Mouse (Mus musculus): Measurements from ENCODE around the gene Lyzl4. TPM values are rescaled to one million over a fixed set of nuclear protein-coding genes. Genes with fewer than 3 reads are reported as not detected.
"Not testable (repeated sequence)": the region's sequence is repeated elsewhere in the genome, so short reads cannot be mapped to it uniquely, and the experiment has no call there.

The Lyzl4 gene
- total RNA-seq, 2 experiments from 2014 or later, result not detected

DNA sequence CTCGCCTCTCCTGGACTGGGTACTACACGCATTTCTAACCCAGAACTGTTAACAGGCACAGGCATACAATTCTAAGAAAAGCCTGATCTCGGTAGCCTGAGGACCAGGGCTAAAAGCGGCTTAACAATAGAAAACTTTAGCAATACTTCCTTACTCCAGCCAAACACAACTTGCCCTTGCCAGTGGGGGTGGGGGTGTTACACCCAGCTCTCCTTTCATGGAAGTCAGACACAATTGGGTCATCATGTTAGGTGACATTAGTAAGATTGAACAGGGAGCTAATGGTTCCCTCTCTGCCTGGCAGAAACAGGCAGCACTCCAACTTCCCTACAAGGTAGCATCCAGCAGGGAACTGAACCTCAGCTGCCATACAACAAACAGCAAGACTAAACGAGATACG is 32.5 kb downstream of the Lyzl4 start:
- no peak for DNase-seq (ENCODE audit: low spot score)
- intact Hi-C loops (cut with DNase I), result no loop called here

GRCm38 (mm10) chr9:121606498-121607096 is 35.3 kb downstream of the Lyzl4 start:
- intact Hi-C loops (cut with DNase I), result no loop called here

DNA sequence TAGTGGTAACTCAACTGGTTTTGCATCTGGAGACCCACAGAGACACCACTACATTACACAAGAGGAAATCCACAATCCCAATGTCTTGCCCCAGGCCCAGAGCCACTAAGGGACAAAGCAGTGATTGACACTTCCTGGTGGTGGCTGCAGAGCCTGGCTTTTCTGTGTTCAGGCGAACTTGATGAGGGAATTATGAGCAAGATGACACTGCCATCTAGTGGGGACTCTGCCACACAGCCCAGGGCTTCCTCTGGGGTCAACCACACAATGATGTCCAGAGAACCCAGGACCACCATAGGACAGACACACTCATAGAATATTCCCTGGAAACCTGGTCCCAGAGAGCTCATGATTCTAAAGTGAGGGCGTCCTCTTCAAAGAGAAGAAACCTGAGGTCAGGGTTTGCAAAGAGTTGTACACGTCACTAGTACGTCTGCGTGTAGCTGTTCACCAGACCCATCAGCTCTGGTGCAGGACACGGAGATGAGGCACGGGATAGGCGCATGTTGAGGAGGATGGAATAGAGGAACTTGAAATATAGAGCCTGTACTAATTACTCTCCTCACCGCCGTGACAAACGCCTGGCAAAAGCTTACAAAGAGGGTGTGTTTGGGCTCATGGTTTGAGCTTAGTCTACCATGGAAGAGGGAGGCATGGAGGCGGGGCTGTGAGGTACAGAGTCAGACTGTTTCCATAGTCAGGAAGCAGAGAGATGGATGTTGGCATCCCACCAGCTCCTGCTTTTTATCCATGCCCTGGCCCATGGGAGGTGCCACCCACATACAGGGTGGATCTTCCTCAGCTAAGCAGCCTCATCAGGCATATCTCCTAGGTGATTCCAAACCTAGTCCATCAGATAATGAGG is 36.2 kb downstream of the Lyzl4 start:
- DNase-seq (ENCODE audit: low spot score), result peak; percentile 40
- intact Hi-C loops (cut with DNase I), result loop anchor here (1.0 to 2.0 kb wide), 3 partner anchors 126 to 357 kb away; no protein-coding TSS in a partner anchor

More at GRCm38 (mm10) chr9:121606498-121607096, 35.3 kb downstream of the Lyzl4 start:
- no peak for DNase-seq (ENCODE audit: low spot score)

DNA sequence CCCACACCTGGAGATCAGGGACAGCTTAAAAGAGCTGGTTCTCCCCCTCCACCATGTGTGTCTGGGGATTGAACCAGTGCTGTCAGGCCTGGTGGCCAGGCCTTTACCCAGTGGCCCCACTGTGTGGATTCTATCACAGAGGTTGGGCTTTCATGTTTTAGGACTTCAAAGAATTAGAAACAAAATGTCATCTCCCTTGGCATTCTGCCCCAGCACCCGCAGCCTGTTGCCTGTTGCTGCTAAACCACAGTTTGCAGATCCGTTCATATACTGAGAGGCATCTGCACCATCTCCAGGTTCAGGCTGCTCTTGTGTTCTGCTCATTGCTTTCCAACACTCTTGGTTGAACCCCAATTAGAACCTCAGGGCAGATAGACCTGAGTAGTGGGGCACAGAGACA is 39.5 kb downstream of the Lyzl4 start:
- no peak for DNase-seq (ENCODE audit: low spot score)
- intact Hi-C loops (cut with DNase I), result no loop called here

DNA sequence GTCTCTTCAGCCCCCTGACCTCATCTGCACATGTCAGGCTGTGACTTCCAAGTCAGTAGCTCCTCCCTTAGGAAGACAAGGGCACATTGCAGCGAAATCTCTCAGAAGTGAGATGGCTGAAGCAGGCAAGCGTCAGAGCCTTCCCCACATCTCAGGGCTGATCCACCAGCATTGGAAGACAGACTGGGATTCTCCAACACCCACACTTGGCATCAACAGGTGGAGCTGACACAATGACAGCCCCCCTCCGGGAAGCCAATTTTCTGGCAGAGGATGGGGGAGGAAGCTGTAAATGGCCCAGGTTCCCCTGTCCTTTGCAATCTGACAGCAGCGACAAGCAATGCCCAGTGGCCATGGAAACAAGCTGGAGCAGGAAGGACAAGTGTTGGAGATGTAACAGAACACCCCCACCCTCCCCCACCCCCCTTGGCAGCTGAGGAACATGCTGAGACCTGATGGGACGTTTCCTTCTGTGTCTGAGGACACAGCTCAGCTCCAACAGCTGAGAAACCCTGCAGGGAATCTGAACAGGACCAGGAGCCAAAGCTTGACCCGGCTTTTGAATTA is 41.0 kb downstream of the Lyzl4 start:
- intact Hi-C loops (cut with DNase I), result no loop called here

DNA sequence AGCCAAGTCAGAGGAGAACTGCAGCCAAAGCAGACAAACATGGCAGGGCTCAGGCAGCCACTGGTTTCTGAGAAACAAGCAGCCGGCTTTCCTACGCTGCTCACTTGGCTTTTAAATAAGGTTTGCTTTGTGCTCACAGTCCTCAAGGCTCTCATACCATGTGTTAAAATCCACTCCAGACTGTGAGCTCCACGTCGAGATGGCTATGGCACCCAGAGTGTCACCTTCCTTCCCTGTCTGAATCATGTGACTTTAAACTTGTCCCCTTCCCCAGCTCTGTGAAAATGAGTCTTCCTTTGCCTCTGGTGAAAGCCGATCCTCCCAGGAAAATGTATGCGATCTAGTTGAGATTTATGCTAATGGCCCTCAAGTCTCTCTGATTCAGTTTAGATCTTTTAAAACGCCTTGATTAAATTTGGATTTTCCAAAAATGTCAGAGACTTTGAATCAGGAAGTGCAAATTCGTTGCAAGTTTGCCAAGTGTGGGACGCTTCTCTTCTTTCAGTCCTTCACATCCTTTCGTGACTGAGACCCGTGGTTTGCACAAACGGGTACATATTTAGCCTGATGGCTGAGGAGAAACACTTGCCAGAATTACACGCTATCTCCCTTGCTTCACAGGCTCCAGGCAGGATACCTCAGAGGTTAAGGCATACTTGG is 41.6 kb downstream of the Lyzl4 start:
- DNase-seq (ENCODE audit: low spot score), result no peak
- intact Hi-C loops (cut with DNase I), result no loop called here

More for the DNA sequence above, 41.0 kb downstream of the Lyzl4 start:
- no peak for DNase-seq (ENCODE audit: low spot score)

DNA sequence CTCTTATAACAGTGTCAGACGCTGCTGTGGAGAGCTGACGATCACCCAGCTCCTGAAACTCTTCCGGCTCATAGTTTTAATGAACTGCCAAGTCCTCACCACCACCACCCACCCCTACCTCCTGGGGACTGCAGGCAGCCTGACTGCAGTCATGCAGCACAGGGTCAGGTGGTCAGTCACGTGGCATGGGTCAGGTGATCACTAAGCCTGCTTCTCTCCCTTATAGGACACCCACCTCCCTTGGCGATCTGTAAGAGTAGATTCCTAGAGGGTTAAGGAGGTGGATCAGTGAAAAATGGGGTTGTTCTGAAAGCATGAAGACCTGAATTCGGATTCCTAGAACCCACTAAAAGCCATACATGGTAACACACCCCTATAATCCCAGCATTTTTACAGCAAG is 42.3 kb downstream of the Lyzl4 start:
- intact Hi-C loops (cut with DNase I), result no loop called here
- DNase-seq (ENCODE audit: low spot score), result no peak

- no peak for DNase-seq (ENCODE audit: low spot score)
- intact Hi-C loops (cut with DNase I), result no loop called here
Observed at GRCm38 (mm10) chr9:121598106-121598505, 43.8 kb downstream of the Lyzl4 start.

DNA sequence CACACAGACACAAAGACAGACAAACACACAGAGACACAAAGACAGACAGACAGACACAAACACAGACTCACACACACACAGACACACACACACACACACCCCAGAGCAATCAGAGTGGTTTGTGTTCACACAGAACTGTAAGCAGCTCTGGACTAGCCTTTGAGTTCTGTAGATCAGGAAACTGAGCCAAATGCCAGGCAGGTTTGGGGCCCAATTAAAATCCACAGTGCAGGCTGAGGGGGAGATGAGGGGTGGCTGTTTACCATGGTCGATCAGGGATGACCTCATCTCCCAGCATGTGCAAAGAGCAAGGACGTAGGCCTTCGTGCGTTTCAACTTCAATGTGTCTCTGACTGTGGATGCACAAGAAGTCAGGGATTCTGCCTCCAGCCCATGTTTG is 47.1 kb downstream of the Lyzl4 start:
- no peak for DNase-seq (ENCODE audit: low spot score)
- intact Hi-C loops (cut with DNase I), result no loop called here

GRCm38 (mm10) chr9:121593768-121594167 is 48.1 kb downstream of the Lyzl4 start:
- intact Hi-C loops (cut with DNase I); DNase-seq (ENCODE audit: low spot score): not testable (repeated sequence)

DNA sequence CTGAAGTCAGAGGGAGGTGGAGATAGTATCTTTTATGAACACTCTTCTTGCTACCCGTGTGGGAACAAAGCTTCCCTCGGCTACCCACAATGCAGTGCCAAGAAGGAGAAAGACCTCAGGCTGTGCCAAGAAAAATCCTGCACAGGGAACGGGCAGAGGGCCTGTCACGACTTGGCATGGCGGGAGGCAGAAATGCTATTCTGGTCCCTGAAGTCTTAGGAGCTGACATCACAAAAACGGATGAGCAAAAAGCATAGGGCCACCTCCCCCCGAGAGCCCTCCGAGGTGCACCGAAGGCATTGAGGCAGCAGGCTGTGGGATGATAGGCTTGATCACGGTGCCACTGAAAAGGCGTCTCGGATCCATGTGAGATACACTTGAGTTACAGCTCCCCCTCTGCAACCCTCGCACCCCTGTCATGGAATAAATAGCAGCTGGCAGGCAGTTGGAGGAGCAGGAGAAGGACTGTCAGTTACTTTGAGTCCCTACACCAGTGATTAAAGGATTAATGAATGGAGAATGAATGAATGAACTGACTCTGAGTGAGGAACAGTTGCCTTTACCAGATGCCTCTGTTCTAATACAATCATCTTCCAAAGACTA is 48.8 kb downstream of the Lyzl4 start:
- intact Hi-C loops (cut with DNase I), result no loop called here
- DNase-seq (ENCODE audit: low spot score), result no peak

GRCm38 (mm10) chr9:121589533-121589932 is 52.4 kb downstream of the Lyzl4 start:
- DNase-seq (ENCODE audit: low spot score), result no peak
- intact Hi-C loops (cut with DNase I), result no loop called here

DNA sequence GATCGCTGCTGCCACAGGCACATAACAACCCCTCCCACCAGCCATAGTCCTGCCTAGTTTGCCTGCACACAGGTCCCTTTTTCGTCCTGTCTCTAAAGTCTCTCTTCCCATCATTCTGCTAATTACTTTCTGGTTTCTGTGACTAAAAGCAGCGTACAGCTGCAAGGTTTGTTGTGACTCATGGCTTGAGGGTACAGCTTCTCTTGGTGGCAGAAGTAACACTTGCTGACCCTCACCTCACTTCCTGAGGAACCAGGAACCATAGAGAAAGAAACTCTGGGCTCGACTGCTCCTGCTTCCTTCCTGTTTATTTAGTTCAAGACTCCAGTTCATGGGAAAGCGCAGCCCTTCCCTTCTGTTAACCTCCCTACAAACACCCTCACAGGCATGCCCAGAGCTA is 67.5 kb downstream of the Lyzl4 start:
- DNase-seq (ENCODE audit: low spot score), result no peak
- intact Hi-C loops (cut with DNase I), result no loop called here

DNA sequence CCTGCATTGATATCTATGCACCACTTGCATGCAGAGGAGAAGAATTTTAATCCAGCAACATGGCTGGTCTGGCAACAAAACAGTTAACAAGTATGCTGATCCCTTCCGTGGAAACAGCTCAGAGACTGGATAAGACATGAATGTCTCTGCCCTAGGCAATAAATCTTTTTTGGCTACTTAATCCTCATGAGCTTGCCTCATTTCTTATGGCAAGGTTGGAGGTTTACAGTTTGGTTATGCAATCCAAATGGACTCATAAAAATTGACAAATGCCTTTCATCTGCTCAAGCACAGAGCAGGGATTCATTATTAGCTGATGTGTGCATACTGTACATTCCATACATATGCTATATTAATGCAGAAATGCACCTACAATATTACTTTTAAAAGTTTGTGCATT is 73.4 kb downstream of the Lyzl4 start:
- DNase-seq (ENCODE audit: low spot score), result no peak
- intact Hi-C loops (cut with DNase I), result no loop called here

GRCm38 (mm10) chr9:121566387-121566786 is 75.5 kb downstream of the Lyzl4 start:
- intact Hi-C loops (cut with DNase I), result no loop called here
- DNase-seq (ENCODE audit: low spot score), result no peak

DNA sequence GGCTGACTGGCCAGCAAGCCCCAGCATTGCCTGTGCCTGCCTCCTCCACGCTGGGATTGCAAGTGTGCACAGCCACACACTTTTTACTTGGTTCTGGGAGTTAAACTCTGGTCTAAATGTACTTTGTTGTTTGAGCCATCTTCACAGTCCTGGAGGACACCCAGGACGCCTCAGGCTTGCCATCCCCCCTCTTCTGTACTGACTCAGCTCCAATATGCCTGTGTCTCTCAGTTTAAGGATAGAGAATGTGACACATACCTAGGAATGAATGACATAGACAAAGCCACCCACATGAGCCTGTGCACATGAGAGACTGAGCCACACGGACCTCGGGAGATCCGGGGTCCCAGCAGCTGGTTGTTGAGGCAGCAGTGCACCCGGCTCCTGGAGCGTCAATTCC is 78.6 kb downstream of the Lyzl4 start:
- intact Hi-C loops (cut with DNase I), result no loop called here
- no peak for DNase-seq (ENCODE audit: low spot score)

DNA sequence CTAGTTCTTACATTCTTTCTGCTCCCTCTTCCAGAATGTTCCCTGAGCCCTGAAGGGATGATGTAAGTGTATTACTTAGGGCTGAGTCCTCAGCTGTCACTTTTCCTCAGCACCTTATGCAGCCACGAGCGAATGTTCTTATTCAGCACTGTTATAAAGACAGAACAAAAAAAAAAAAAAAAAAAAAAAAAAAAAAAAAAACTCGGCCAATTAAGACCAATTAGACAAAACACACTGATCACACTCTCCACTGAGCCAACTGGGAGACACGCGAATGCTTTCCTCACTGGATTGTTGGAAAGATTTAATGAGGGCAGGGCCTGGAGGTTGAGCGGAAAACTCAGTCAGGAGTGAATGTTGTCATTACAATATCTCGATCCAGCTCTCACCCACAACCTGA is 81.4 kb downstream of the Lyzl4 start:
- intact Hi-C loops (cut with DNase I), result no loop called here
- DNase-seq (ENCODE audit: low spot score), result no peak

DNA sequence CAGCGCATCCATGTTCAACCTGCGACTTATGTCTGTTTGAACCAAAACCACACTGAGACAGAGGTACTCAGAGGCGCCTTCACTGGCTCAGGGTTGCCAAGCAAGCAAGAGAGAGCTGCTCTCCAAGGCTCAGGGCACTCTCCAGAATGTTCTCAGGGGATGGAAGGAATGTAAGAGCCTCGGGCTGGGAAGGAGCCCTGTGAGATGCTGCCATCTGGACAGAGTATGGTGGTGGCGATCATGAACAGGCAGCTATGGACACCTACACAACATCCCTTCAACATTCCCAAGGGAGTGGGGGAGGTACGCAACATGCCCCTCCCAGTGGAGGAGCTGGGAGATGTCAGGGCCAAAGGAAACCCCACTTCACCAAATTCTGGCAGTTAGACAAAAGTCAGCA is 83.7 kb downstream of the Lyzl4 start:
- intact Hi-C loops (cut with DNase I), result no loop called here
- no peak for DNase-seq (ENCODE audit: low spot score)

GRCm38 (mm10) chr9:121556913-121557312 is 85.0 kb downstream of the Lyzl4 start:
- no peak for DNase-seq (ENCODE audit: low spot score)
- intact Hi-C loops (cut with DNase I), result no loop called here

DNA sequence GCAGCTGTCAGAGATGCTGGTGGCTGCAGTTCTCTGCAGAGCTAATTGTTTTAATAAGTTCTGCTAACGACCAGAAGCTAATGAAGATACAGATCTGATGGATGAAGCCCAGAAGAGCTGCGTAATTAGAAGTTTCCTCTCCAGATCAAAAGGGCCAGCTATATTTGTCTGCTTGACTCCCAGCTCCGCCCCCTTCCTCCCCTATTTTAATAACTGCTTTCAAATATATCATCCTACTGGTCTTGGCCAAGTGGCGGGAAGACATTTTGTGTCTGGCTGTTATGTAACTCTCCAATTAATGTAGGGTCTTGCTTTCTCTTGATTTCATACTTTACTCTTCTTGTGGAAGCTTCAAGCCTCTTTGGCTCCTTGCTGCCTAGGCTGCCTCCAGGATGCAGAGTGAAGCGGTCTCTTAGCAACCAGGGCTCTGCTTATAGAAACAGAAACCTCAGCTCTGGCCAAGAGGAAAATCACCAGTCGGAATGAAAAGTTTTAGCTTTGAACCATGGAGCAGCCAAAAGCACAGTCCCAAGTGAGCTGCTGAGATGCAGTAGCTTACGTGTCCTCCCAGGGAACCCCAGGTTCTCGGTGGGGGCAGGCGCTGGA is 86.4 kb downstream of the Lyzl4 start:
- peak; percentile 24 for DNase-seq (ENCODE audit: low spot score)
- intact Hi-C loops (cut with DNase I), result no loop called here

Data from heart, postnatal 25 days (tissue).